Mouse (Mus musculus) lung, postnatal 14 days (tissue): ENCODE results near the gene Traf3ip2.

ENCODE experiments used
- DNase-seq: peaks from one replicate; pipeline ENCODE4 v3.0.0; 2021

Traf3ip2 gene

GRCm38 (mm10) chr10:39606434-39606833, 6.3 kb upstream of the Traf3ip2 start:
- no peak for DNase-seq

- peak; percentile 65 for DNase-seq
These were observed 1.5 kb upstream of the Traf3ip2 start for GRCm38 (mm10) chr10:39611234-39611633.

GRCm38 (mm10) chr10:39612131-39612530, 603 bp upstream of the Traf3ip2 start:
- DNase-seq, result no peak

- DNase-seq, result peak; percentile 67
These were observed 476 bp downstream of the Traf3ip2 start for GRCm38 (mm10) chr10:39612989-39613831.

GRCm38 (mm10) chr10:39613973-39614372, 1.2 kb downstream of the Traf3ip2 start:
- DNase-seq, result peak; percentile 47

GRCm38 (mm10) chr10:39614676-39615075, 1.9 kb downstream of the Traf3ip2 start:
- peak; percentile 73 for DNase-seq

- no peak for DNase-seq
These were observed 2.9 kb downstream of the Traf3ip2 start for GRCm38 (mm10) chr10:39615531-39616229.

- no peak for DNase-seq
These were observed 3.5 kb downstream of the Traf3ip2 start for GRCm38 (mm10) chr10:39616230-39616590.

GRCm38 (mm10) chr10:39616626-39617025, 3.9 kb downstream of the Traf3ip2 start:
- no peak for DNase-seq

- no peak for DNase-seq
These were observed 5.7 kb downstream of the Traf3ip2 start for GRCm38 (mm10) chr10:39618431-39618830.

GRCm38 (mm10) chr10:39620626-39621025, 7.9 kb downstream of the Traf3ip2 start:
- no peak for DNase-seq

GRCm38 (mm10) chr10:39623806-39624205, 11.1 kb downstream of the Traf3ip2 start:
- DNase-seq, result no peak

GRCm38 (mm10) chr10:39624837-39625625, 12.3 kb downstream of the Traf3ip2 start:
- peak; percentile 50 for DNase-seq

- peak; percentile 43 for DNase-seq
These were observed 13.0 kb downstream of the Traf3ip2 start for GRCm38 (mm10) chr10:39625626-39626260.

GRCm38 (mm10) chr10:39626376-39626775, 13.6 kb downstream of the Traf3ip2 start:
- no peak for DNase-seq

- DNase-seq, result no peak
These were observed 16.2 kb downstream of the Traf3ip2 start for GRCm38 (mm10) chr10:39628799-39629517.

GRCm38 (mm10) chr10:39629746-39630552, 17.2 kb downstream of the Traf3ip2 start:
- peak; percentile 62 for DNase-seq

- no peak for DNase-seq
These were observed 18.1 kb downstream of the Traf3ip2 start for GRCm38 (mm10) chr10:39630811-39631210.

- DNase-seq, result no peak
These were observed 18.9 kb downstream of the Traf3ip2 start for GRCm38 (mm10) chr10:39631627-39632026.

GRCm38 (mm10) chr10:39633379-39633778, 20.6 kb downstream of the Traf3ip2 start:
- no peak for DNase-seq

GRCm38 (mm10) chr10:39634423-39635101, 21.8 kb downstream of the Traf3ip2 start:
- DNase-seq, result no peak
